Mouse (Mus musculus) olfactory bulb, adult 2 months (tissue): ENCODE measurements at regions not wholly inside any gene's neighbourhood (a gene's known extent, or its start where the extent isn't known, plus 50 kb on each side); places are given as distances from the start of the nearest gene placed in this dataset.

Experiments used
- H3K27ac ChIP-seq: fragments of 200-500 bp; 2 replicates; pipeline ENCODE4 v1.5.1; 2012; ENCODE audit warnings: low read depth, low read length; ENCODE audit not compliant: insufficient read depth
- H3K4me1 ChIP-seq: fragments of 200-500 bp; 2 replicates; pipeline ENCODE4 v1.6.1; 2012; ENCODE audit warnings: low read length; ENCODE audit not compliant: control insufficient read depth, insufficient read depth
- H3K4me3 ChIP-seq: fragments of 200-500 bp; 2 replicates; pipeline ENCODE4 v1.5.1; 2012; ENCODE audit warnings: mild to moderate bottlenecking, low read depth, low read length, moderate library complexity; ENCODE audit not compliant: insufficient read depth
- CTCF ChIP-seq: fragments of 200-500 bp; IDR thresholded peaks from 2 replicates; pipeline ENCODE4 v1.5.1; 2012; ENCODE audit warnings: low read depth, mild to moderate bottlenecking, low read length, moderate library complexity; ENCODE audit not compliant: insufficient read depth
- POLR2A ChIP-seq: fragments of 200-500 bp; IDR thresholded peaks from 2 replicates; pipeline ENCODE4 v1.6.1; 2012; ENCODE audit warnings: mild to moderate bottlenecking, low read depth, low read length, moderate library complexity; ENCODE audit not compliant: insufficient read depth
- WGBS: fragments of 180-500 bp; shearing (Covaris S2); methylation state at CpG from one replicate; pipeline ENCODE4 v1.1.7; 2018; 5-methylcytosine and 5-hydroxymethylcytosine counted together

- TF ChIP-seq CTCF (no peak), POLR2A (no peak)
- Histone ChIP-seq H3K4me3 (no peak overlapping the region), H3K4me1 (no peaks in the 10 kb centered on the region), H3K27ac (no peak overlapping the region)
- WGBS = 100% methylated on average over 1 of the region's 1 CpGs
Observed at GRCm38 (mm10) chr5:39110336-39110735, 233.7 kb upstream of the Clnk start.

- WGBS = 87% methylated on average over 3 of the region's 3 CpGs
- TF ChIP-seq POLR2A (no peak), CTCF (no peak)
- no peak overlapping the region for H3K27ac ChIP-seq
- H3K4me1 ChIP-seq = no peaks in the 10 kb centered on the region
- H3K4me3 ChIP-seq = no peak overlapping the region
Observed at GRCm38 (mm10) chr5:39109526-39109925, 232.9 kb upstream of the Clnk start.

- Histone ChIP-seq H3K4me3 (no peak overlapping the region), H3K27ac (no peak overlapping the region), H3K4me1 (no peaks in the 10 kb centered on the region)
- TF ChIP-seq CTCF = no peak
- TF ChIP-seq POLR2A = no peak
- WGBS = 32% methylated on average over 5 of the region's 5 CpGs
Observed at GRCm38 (mm10) chr5:39099113-39099512, 222.5 kb upstream of the Clnk start.

GRCm38 (mm10) chr5:39094875-39095274 lies 218.3 kb upstream of the Clnk start:
- Histone ChIP-seq H3K27ac (no peak overlapping the region), H3K4me3 (no peak overlapping the region), H3K4me1 (no peaks in the 10 kb centered on the region)
- no peak for TF ChIP-seq POLR2A
- TF ChIP-seq CTCF = no peak
- WGBS = 78% methylated on average over 3 of the region's 3 CpGs

GRCm38 (mm10) chr5:39076555-39077178 lies 200.1 kb upstream of the Clnk start:
- TF ChIP-seq POLR2A (no peak), CTCF (no peak)
- Histone ChIP-seq H3K27ac (peak overlapping the region; percentile 70), H3K4me1 (0 out of 2 replicates have a peak, but pooled peaks cover 3% of the 10 kb centered on the region), H3K4me3 (no peak overlapping the region)
- 19% methylated on average over 11 of the region's 11 CpGs for WGBS

GRCm38 (mm10) chr5:39069683-39070082 lies 193.1 kb upstream of the Clnk start:
- Histone ChIP-seq H3K4me3 (no peak overlapping the region), H3K4me1 (no peaks in the 10 kb centered on the region), H3K27ac (no peak overlapping the region)
- TF ChIP-seq POLR2A (no peak), CTCF (no peak)
- 35% methylated on average over 3 of the region's 3 CpGs for WGBS

- Histone ChIP-seq H3K4me3 (no peak overlapping the region), H3K4me1 (no peaks in the 10 kb centered on the region), H3K27ac (no peak overlapping the region)
- TF ChIP-seq CTCF = no peak
- no peak for TF ChIP-seq POLR2A
- WGBS = 55% methylated on average over 3 of the region's 3 CpGs
Observed at GRCm38 (mm10) chr5:39063061-39063460, 186.4 kb upstream of the Clnk start.

GRCm38 (mm10) chr5:39052490-39053250 lies 176.1 kb upstream of the Clnk start:
- H3K4me3 ChIP-seq = no peak overlapping the region
- 43% methylated on average over 8 of the region's 8 CpGs for WGBS
- H3K27ac ChIP-seq = peak overlapping the region; percentile 62
- TF ChIP-seq POLR2A = no peak
- TF ChIP-seq CTCF = no peak
- no peaks in the 10 kb centered on the region for H3K4me1 ChIP-seq

GRCm38 (mm10) chr5:39050512-39050911 lies 173.9 kb upstream of the Clnk start:
- TF ChIP-seq POLR2A (no peak), CTCF (no peak)
- no peak overlapping the region for H3K27ac ChIP-seq
- H3K4me1 ChIP-seq = no peaks in the 10 kb centered on the region
- no peak overlapping the region for H3K4me3 ChIP-seq
- WGBS = 64% methylated on average over 3 of the region's 3 CpGs

GRCm38 (mm10) chr5:39049141-39049540 lies 172.5 kb upstream of the Clnk start:
- TF ChIP-seq CTCF (no peak), POLR2A (no peak)
- no peaks in the 10 kb centered on the region for H3K4me1 ChIP-seq
- H3K27ac ChIP-seq = no peak overlapping the region
- WGBS = 65% methylated on average over 2 of the region's 2 CpGs
- no peak overlapping the region for H3K4me3 ChIP-seq
